Mouse (Mus musculus): ENCODE measurements at regions not wholly inside any gene's neighbourhood (a gene's known extent, or its start where the extent isn't known, plus 50 kb on each side); places are given as distances from the start of the nearest gene placed in this dataset.

DNA sequence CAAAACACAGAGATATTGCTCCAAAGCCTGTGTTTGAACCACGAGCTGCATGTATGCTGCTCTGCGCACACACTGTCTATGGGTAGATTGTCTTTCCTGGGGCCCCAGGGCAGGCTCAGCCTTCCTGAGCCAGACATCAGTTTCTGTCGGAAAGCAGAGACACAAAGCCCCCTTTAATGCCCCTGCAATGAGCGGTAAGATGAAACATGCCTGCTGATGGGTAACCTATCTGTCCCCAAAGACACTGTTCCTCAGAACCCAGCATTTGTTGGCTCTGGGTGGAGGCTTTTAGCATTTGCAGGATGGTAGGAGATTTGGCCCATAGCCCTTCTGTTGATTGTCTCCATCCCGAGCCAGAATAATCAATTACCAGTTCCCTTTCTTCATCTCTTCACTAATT, 1994.1 kb downstream of the 4930444P10Rik start:
- TF ChIP-seq CTCF (IDR thresholded peaks at IDR 0.05; ENCODE audit: low read depth) (no peak), EP300 (optimal IDR thresholded peaks at IDR 0.05) (no peak)
